Mouse (Mus musculus): ENCODE results near the gene Dab2ip. TPM values are rescaled to one million over a fixed set of nuclear protein-coding genes. Genes with fewer than 3 reads are reported as not detected.

The Dab2ip gene
- total and polyA plus RNA-seq, 3 experiments, result 4.0 to 9.9 TPM; not detected in 1

DNA sequence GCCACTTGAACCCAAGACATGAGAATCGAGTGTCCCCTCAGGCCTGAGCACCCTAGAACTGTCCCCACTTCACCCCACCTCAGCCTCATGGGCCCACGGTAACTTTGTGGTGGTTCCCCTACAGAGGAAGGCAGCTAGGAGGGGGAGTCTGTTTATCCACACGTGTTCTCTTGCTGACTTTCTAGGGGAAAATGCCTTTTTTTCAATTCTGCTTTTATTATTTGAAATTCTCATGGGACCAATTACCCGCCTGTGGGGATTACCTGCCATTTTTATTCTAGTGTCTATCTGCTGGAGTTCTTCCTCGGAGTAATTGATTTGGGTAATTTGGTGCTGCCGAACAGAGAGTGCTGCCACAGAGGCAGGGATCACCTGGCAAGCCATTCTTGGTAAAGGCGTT lies 35.8 kb downstream of the Dab2ip start:
- Histone ChIP-seq H3K9me3 (replicated peaks; ENCODE audit: insufficient read depth, low read length) (no peaks in the 10 kb centered on the region), H3K9ac (ENCODE audit: control insufficient read depth, low read depth, low read length, poor library complexity, severe bottlenecking) (no peak overlapping the region), H3K36me3 (ENCODE audit: control insufficient read depth in 1 of 2, insufficient read depth in 2 of 2, low read length in 2 of 2) (peaks cover 0 to 7% of the 10 kb centered on the region in 2 experiments; a peak in 2 of 4 replicates), H3K79me2 (ENCODE audit: control insufficient read depth, insufficient read depth, low read length, poor library complexity) (no peaks in the 10 kb centered on the region), H3K4me3 (ENCODE audit: control insufficient read depth in 1 of 2, insufficient read depth in 1 of 2, low read depth in 2 of 2, low read length in 2 of 2) (no peak overlapping the region), H3K27ac (ENCODE audit: control insufficient read depth, low read depth, low read length) (no peak overlapping the region), H3K4me1 (ENCODE audit: control insufficient read depth in 1 of 2, insufficient read depth in 2 of 2, low read length in 2 of 2) (peaks cover 6 to 17% of the 10 kb centered on the region in 2 experiments), H3K27me3 (ENCODE audit: control insufficient read depth in 1 of 2, insufficient read depth in 2 of 2, low read length in 2 of 2) (no peaks in the 10 kb centered on the region; a peak in 1 of 4 replicates)
- TF ChIP-seq NRF1 (IDR thresholded peaks at IDR 0.05; ENCODE audit: insufficient read depth, low read depth, low read length, poor library complexity, severe bottlenecking), result no peak
- TF ChIP-seq CHD2 (IDR thresholded peaks at IDR 0.05; ENCODE audit: low read length), result no peak
- no peak for TF ChIP-seq ZC3H11A (IDR thresholded peaks at IDR 0.05; ENCODE audit: low read depth, low read length)
- TF ChIP-seq MYC (IDR thresholded peaks at IDR 0.05; ENCODE audit: low read depth, low read length), result no peak
- TF ChIP-seq RCOR1 (IDR thresholded peaks at IDR 0.05; ENCODE audit: low read depth, low read length), result no peak
- no peak for TF ChIP-seq ZKSCAN1 (IDR thresholded peaks at IDR 0.05; ENCODE audit: low read depth, low read length)
- no peak for TF ChIP-seq TAL1 (IDR thresholded peaks at IDR 0.05; ENCODE audit: low read length)
- TF ChIP-seq TBP (IDR thresholded peaks at IDR 0.05; ENCODE audit: low read depth, low read length), result no peak
- no peak for TF ChIP-seq SMC3 (IDR thresholded peaks at IDR 0.05; ENCODE audit: low read depth, low read length)
- TF ChIP-seq TCF12 (IDR thresholded peaks at IDR 0.05; ENCODE audit: low read depth, low read length), result no peak
- no peak for TF ChIP-seq UBTF (IDR thresholded peaks at IDR 0.05; ENCODE audit: borderline replicate concordance, insufficient read depth, low read depth, low read length)
- no peak for TF ChIP-seq E2F4 (IDR thresholded peaks at IDR 0.05; ENCODE audit: borderline replicate concordance, low read depth, low read length)
- no peak for TF ChIP-seq MAZ (IDR thresholded peaks at IDR 0.05; ENCODE audit: low read depth, low read length)
- TF ChIP-seq POLR2A (IDR thresholded peaks at IDR 0.05; ENCODE audit: control insufficient read depth in 1 of 2, insufficient read depth in 1 of 2, low read depth in 1 of 2, low read length in 2 of 2, poor library complexity in 1 of 2), result no peak
- no peak for TF ChIP-seq MAX (IDR thresholded peaks at IDR 0.05; ENCODE audit: low read length)
- TF ChIP-seq BHLHE40 (IDR thresholded peaks at IDR 0.05; ENCODE audit: borderline replicate concordance, low read depth, low read length), result no peak
- TF ChIP-seq GABPA (IDR thresholded peaks at IDR 0.05; ENCODE audit: low read depth, low read length), result no peak
- TF ChIP-seq ZMIZ1 (IDR thresholded peaks at IDR 0.05; ENCODE audit: low read depth, low read length), result no peak
- no peak for DNase-seq (ENCODE audit: low read depth, low spot score)

DNA sequence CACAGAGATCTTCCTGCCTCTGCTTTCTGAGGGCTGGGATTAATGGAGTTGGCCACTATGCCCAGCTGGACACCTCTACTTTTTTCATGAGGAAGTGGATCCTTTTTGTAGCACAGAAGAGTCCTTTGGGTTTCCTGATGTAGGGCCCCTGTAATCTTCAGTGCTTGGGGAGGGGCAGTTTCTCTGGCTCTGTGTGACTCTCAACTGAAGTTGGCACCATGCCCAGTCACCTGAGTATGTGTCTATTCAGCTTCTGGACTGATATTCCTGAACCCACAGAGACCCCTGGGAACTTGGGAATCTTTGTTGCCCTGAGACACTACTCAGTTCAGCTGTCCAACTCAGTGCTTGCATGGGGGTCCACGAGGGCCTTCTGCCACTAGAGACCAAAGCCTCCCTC lies 37.0 kb downstream of the Dab2ip start:
- Histone ChIP-seq H3K4me3 (ENCODE audit: control insufficient read depth in 1 of 2, insufficient read depth in 1 of 2, low read depth in 2 of 2, low read length in 2 of 2) (no peak overlapping the region), H3K36me3 (ENCODE audit: control insufficient read depth in 1 of 2, insufficient read depth in 2 of 2, low read length in 2 of 2) (peaks cover 0 to 7% of the 10 kb centered on the region in 2 experiments; a peak in 2 of 4 replicates), H3K9ac (ENCODE audit: control insufficient read depth, low read depth, low read length, poor library complexity, severe bottlenecking) (no peak overlapping the region), H3K9me3 (replicated peaks; ENCODE audit: insufficient read depth, low read length) (no peaks in the 10 kb centered on the region), H3K27me3 (ENCODE audit: control insufficient read depth in 1 of 2, insufficient read depth in 2 of 2, low read length in 2 of 2) (no peaks in the 10 kb centered on the region), H3K27ac (ENCODE audit: control insufficient read depth, low read depth, low read length) (no peak overlapping the region), H3K4me1 (ENCODE audit: control insufficient read depth in 1 of 2, insufficient read depth in 2 of 2, low read length in 2 of 2) (peaks cover 6 to 13% of the 10 kb centered on the region in 2 experiments), H3K79me2 (ENCODE audit: control insufficient read depth, insufficient read depth, low read length, poor library complexity) (no peaks in the 10 kb centered on the region)
- TF ChIP-seq POLR2AphosphoS2 (IDR thresholded peaks at IDR 0.05; ENCODE audit: low read length), result no peak
- TF ChIP-seq SMC3 (IDR thresholded peaks at IDR 0.05; ENCODE audit: low read depth, low read length), result no peak
- TF ChIP-seq CHD2 (IDR thresholded peaks at IDR 0.05; ENCODE audit: low read length), result no peak
- TF ChIP-seq MYB (IDR thresholded peaks at IDR 0.05; ENCODE audit: low read depth, low read length), result 0 out of 2 replicates have a peak, but pooled peaks have one; percentile 50
- no peak for TF ChIP-seq ZMIZ1 (IDR thresholded peaks at IDR 0.05; ENCODE audit: low read depth, low read length)
- no peak for TF ChIP-seq MYC (IDR thresholded peaks at IDR 0.05; ENCODE audit: low read depth, low read length)
- peak; percentile 66 to 72; a peak in 3 of 4 replicates for TF ChIP-seq EP300 (IDR thresholded peaks at IDR 0.05; ENCODE audit: low read depth in 1 of 2, low read length in 2 of 2)
- 0 out of 2 replicates have a peak, but pooled peaks have one; percentile 32 for TF ChIP-seq ELF1 (IDR thresholded peaks at IDR 0.05; ENCODE audit: low read depth, low read length)
- TF ChIP-seq BHLHE40 (IDR thresholded peaks at IDR 0.05; ENCODE audit: borderline replicate concordance, low read depth, low read length), result peak; percentile 64; the same call in 1 of the 2 replicates
- TF ChIP-seq RAD21 (IDR thresholded peaks at IDR 0.05; ENCODE audit: low read depth, low read length), result no peak
- TF ChIP-seq TBP (IDR thresholded peaks at IDR 0.05; ENCODE audit: low read depth, low read length), result no peak
- TF ChIP-seq E2F4 (IDR thresholded peaks at IDR 0.05; ENCODE audit: borderline replicate concordance, low read depth, low read length), result no peak
- no peak for TF ChIP-seq TAL1 (IDR thresholded peaks at IDR 0.05; ENCODE audit: low read length)
- no peak for TF ChIP-seq GABPA (IDR thresholded peaks at IDR 0.05; ENCODE audit: low read depth, low read length)
- 0 out of 2 replicates have a peak, but pooled peaks have one; percentile 30 for TF ChIP-seq TCF12 (IDR thresholded peaks at IDR 0.05; ENCODE audit: low read depth, low read length)
- no peak for TF ChIP-seq ZC3H11A (IDR thresholded peaks at IDR 0.05; ENCODE audit: low read depth, low read length)
- TF ChIP-seq MEF2A (IDR thresholded peaks at IDR 0.05; ENCODE audit: extremely low read depth, insufficient replicate concordance, low read depth, low read length, poor library complexity, severe bottlenecking), result no peak
- peak; percentile 63; the same call in 1 of the 2 replicates for TF ChIP-seq ETS1 (IDR thresholded peaks at IDR 0.05; ENCODE audit: low read depth, low read length)
- DNase-seq (ENCODE audit: low read depth, low spot score), result peak; percentile 70
